In the genomic region with DNA sequence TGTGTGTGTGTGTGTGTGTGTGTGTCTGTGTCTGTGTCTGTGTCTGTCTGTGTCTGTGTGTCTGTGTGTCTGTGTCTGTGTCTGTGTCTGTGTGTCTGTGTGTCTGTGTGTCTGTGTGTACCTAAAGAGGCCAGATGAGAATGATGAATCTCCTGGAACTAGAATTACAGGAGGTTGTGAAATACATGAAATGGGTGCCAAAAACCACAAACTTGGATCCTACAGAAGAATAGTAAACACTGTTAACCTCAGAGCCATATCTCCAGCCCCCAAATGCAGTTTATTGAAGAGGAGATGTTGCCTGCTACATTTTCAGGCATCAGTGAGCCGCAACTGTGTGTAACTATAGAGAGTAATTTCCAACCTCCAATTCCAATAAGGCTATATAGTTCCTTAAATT, we compare ENCODE assay signal across 21 mouse cellular contexts. TPM values are rescaled to one million over a fixed set of nuclear protein-coding genes. Genes with fewer than 3 reads are reported as not detected.
DNase-seq lines count a peak whose midpoint lies in the region; ATAC-seq and TF ChIP-seq lines count a peak whose summit lies in the region.
"Had no signal": no experiment of that assay in that cellular context is flagged by ENCODE, and none has a peak within 500 bp of the region (broad histone marks: within the 10 kb centered on the region; RNA-seq: fewer than 3 reads in every experiment).

No protein-coding gene starts in this region.

- peak; percentile 82 for DNase-seq in lung, embryonic 14.5 days
- no peak for DNase-seq in lung, postnatal 36 days
- DNase-seq in 416B (ENCODE audit: low read depth), result peak; percentile 71
- peak; percentile 5 for DNase-seq in Muller cell, postnatal 12 days (ENCODE audit: inconsistent ontology term)
- DNase-seq in fibroblast of lung, adult 2 months (ENCODE audit: low read depth), result peak; percentile 64
- DNase-seq in left cerebral cortex, postnatal 36 days (ENCODE audit: low spot score in 2 of 2), result no peak
- DNase-seq: adrenal gland, postnatal 10 days; cerebellum, adult 11-12 months; cerebellum, adult 9-10 months; cerebellum, postnatal 25 days; gastrocnemius, postnatal 25 days had no signal

- TF ChIP-seq CTCF in lung, embryonic 14.5 days (IDR thresholded peaks at IDR 0.05; ENCODE audit: low read depth), result no peak

- peak; percentile 41; the same call in 1 of the 2 replicates for ATAC-seq in lung, embryonic 14.5 days (ENCODE audit: insufficient read depth)
- no peak for ATAC-seq in intestine, embryonic 16.5 days
- ATAC-seq in forebrain, embryonic 16.5 days, result no peak
- ATAC-seq: forebrain, embryonic 14.5 days; intestine, postnatal 0 days had no signal

- WGBS in lung, embryonic 14.5 days, result 42% methylated on average over 1 of the region's 1 CpGs
- WGBS in intestine, embryonic 16.5 days, result 83% methylated on average over 1 of the region's 1 CpGs
- WGBS in forebrain, embryonic 16.5 days, result 98% methylated on average over 1 of the region's 1 CpGs

- no peaks in the 10 kb centered on the region for H3K4me1 ChIP-seq in lung, embryonic 14.5 days (ENCODE audit: insufficient read depth)
- H3K4me1 ChIP-seq in intestine, embryonic 16.5 days (ENCODE audit: control insufficient read depth, insufficient read depth, low read length), result no peaks in the 10 kb centered on the region
- H3K4me1 ChIP-seq in forebrain, embryonic 16.5 days (replicated peaks; ENCODE audit: control insufficient read depth, insufficient read depth, low read length), result no peaks in the 10 kb centered on the region
- H3K4me1 ChIP-seq: embryonic facial prominence, embryonic 13.5 days; forebrain, embryonic 10.5 days; heart, embryonic 12.5 days; hindbrain, embryonic 10.5 days; hindbrain, embryonic 15.5 days had no signal

- no peaks in the 10 kb centered on the region for H3K36me3 ChIP-seq in lung, embryonic 14.5 days (ENCODE audit: insufficient read depth)
- H3K36me3 ChIP-seq in intestine, embryonic 16.5 days (ENCODE audit: control insufficient read depth, insufficient read depth, low read length), result no peaks in the 10 kb centered on the region
- H3K36me3 ChIP-seq in forebrain, embryonic 16.5 days (ENCODE audit: control insufficient read depth, insufficient read depth), result no peaks in the 10 kb centered on the region
- H3K36me3 ChIP-seq: embryonic facial prominence, embryonic 13.5 days; forebrain, embryonic 10.5 days; heart, embryonic 12.5 days; hindbrain, embryonic 10.5 days; hindbrain, embryonic 15.5 days had no signal

- H3K9me3 ChIP-seq in lung, embryonic 14.5 days (ENCODE audit: low read depth, low read length), result no peaks in the 10 kb centered on the region
- H3K9me3 ChIP-seq in intestine, embryonic 16.5 days (ENCODE audit: control insufficient read depth, low read length), result no peaks in the 10 kb centered on the region
- H3K9me3 ChIP-seq in forebrain, embryonic 16.5 days (ENCODE audit: control insufficient read depth, low read length), result no peaks in the 10 kb centered on the region
- H3K9me3 ChIP-seq: embryonic facial prominence, embryonic 13.5 days; forebrain, embryonic 10.5 days; heart, embryonic 12.5 days; hindbrain, embryonic 10.5 days; hindbrain, embryonic 15.5 days had no signal

- no peak overlapping the region for H3K9ac ChIP-seq in lung, embryonic 14.5 days
- H3K9ac ChIP-seq in intestine, embryonic 16.5 days (ENCODE audit: low read depth, low read length), result no peak overlapping the region
- no peak overlapping the region for H3K9ac ChIP-seq in forebrain, embryonic 16.5 days (replicated peaks; ENCODE audit: low read depth, low read length)
- H3K9ac ChIP-seq: embryonic facial prominence, embryonic 13.5 days; heart, embryonic 12.5 days; hindbrain, embryonic 15.5 days had no signal

- H3K27me3 ChIP-seq in lung, embryonic 14.5 days (ENCODE audit: insufficient read depth, low read length), result no peaks in the 10 kb centered on the region
- no peaks in the 10 kb centered on the region for H3K27me3 ChIP-seq in intestine, embryonic 16.5 days (replicated peaks; ENCODE audit: control insufficient read depth, insufficient read depth, low read length)
- no peaks in the 10 kb centered on the region for H3K27me3 ChIP-seq in forebrain, embryonic 16.5 days (replicated peaks; ENCODE audit: control insufficient read depth, insufficient read depth, low read length)
- H3K27me3 ChIP-seq: embryonic facial prominence, embryonic 13.5 days; heart, embryonic 12.5 days; hindbrain, embryonic 15.5 days had no signal

- no peak overlapping the region for H3K27ac ChIP-seq in lung, embryonic 14.5 days (ENCODE audit: low read depth)
- no peak overlapping the region for H3K27ac ChIP-seq in intestine, embryonic 16.5 days (ENCODE audit: low read length)
- H3K27ac ChIP-seq in forebrain, embryonic 16.5 days (ENCODE audit: low read length), result no peak overlapping the region
- H3K27ac ChIP-seq: embryonic facial prominence, embryonic 13.5 days; forebrain, embryonic 10.5 days; hindbrain, embryonic 10.5 days; hindbrain, embryonic 15.5 days had no signal

- H3K4me2 ChIP-seq in lung, embryonic 14.5 days, result no peak overlapping the region
- H3K4me2 ChIP-seq in intestine, embryonic 16.5 days (ENCODE audit: low read depth, low read length), result no peak overlapping the region
- H3K4me2 ChIP-seq in forebrain, embryonic 16.5 days (ENCODE audit: low read length), result no peak overlapping the region
- H3K4me2 ChIP-seq: embryonic facial prominence, embryonic 13.5 days; heart, embryonic 12.5 days; hindbrain, embryonic 15.5 days had no signal

- intact Hi-C loops in left cerebral cortex, postnatal 36 days (cut with DNase I), result no loop called here

- no peak overlapping the region for H3K4me3 ChIP-seq in lung, embryonic 14.5 days (ENCODE audit: low read depth, low read length)
- no peak overlapping the region for H3K4me3 ChIP-seq in intestine, embryonic 16.5 days (ENCODE audit: low read length)
- no peak overlapping the region for H3K4me3 ChIP-seq in forebrain, embryonic 16.5 days (replicated peaks; ENCODE audit: low read length)
- H3K4me3 ChIP-seq: embryonic facial prominence, embryonic 13.5 days; forebrain, embryonic 10.5 days; heart, embryonic 12.5 days; hindbrain, embryonic 10.5 days; hindbrain, embryonic 15.5 days had no signal

RNA-seq across cellular contexts. Expression of a gene that starts 34.8 kb away (rescaled TPM):
- 41.3 and 47.6 TPM in 2 replicates for polyA plus RNA-seq in lung, embryonic 14.5 days (2014; fragmentation: Nextera tagmentation; extraction: Ambion mirVana)
- polyA plus RNA-seq in intestine, embryonic 16.5 days (2015; fragmentation: Nextera tagmentation; extraction: Ambion mirVana), result 10.2 and 11.1 TPM in 2 replicates
- 22.1 and 24.9 TPM in 2 replicates for polyA plus RNA-seq in forebrain, embryonic 16.5 days (2015; fragmentation: Nextera tagmentation; extraction: Ambion mirVana)
- total RNA-seq in left cerebral cortex, postnatal 36 days (2021), result 10 to 100 TPM; 23.2 to 28.7 TPM
- total RNA-seq: granulocyte monocyte progenitor cell, adult 5-6 weeks had no signal

Comparison
In these comparisons a context has a peak if more than half of its experiments do, and no peak if none do; other contexts are left out.
1. DNase-seq: peak in lung, embryonic 14.5 days (single experiment), 416B (single experiment), Muller cell, postnatal 12 days (single experiment) and fibroblast of lung, adult 2 months (single experiment); none in lung, postnatal 36 days (single experiment) and left cerebral cortex, postnatal 36 days (0 of 2).